Mouse (Mus musculus): ENCODE measurements around the gene Akt2. TPM values are rescaled to one million over a fixed set of nuclear protein-coding genes. Genes with fewer than 3 reads are reported as not detected.
A peak's percentile ranks its signal among the peaks of the same experiment; 100 is the strongest.

The Akt2 gene
- total and polyA plus RNA-seq, 2 experiments from 2014 or later = 38.1 to 46.7 TPM

DNA sequence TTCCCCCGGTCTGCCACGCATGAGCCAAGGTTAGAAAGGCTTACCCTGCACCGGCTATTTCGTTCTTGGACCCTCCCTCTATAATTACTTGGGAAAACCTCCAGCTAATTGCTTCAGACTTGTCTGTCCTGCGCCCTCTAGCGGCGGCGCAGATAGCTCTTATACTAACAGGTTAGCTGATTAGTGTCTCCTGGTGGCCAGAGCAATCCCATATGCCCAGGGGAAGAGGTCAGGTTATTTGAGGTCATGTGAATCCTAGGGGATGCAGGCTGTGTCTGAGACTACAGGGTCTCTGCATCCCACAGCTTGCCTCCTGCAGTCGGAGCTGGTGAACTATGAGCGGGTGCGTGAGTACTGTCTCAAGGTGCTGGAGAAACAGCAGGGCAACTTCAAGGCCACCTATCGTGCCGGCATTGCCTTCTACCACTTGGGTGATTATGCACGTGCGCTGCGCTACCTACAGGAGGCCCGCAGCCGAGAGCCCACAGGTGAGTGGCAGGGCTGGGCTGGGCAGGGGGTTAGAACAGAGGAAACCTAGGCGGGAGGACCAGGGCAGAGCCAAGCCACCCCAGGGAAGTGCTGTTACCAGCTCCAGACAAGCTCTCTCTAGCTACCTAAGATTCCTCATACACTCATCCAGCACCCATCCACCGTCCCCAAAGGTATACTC is 63.4 kb downstream of the Akt2 start:
- H3K9ac ChIP-seq (replicated peaks; ENCODE audit: low read length, poor library complexity, severe bottlenecking) = peak overlapping the region; percentile 84; the same call in 1 of the 2 replicates
- H3K27me3 ChIP-seq (ENCODE audit: insufficient read depth, low read length) = no peaks in the 10 kb centered on the region
- 0 out of 2 replicates have a peak, but pooled peaks cover 4% of the 10 kb centered on the region for H3K4me1 ChIP-seq (ENCODE audit: insufficient read depth, low read length)
- H3K9me3 ChIP-seq (ENCODE audit: low read length) = no peaks in the 10 kb centered on the region
- ATAC-seq (ENCODE audit: low FRiP score) = peak; percentile 9; the same call in 1 of the 2 replicates
- peak overlapping the region; percentile 61 for H3K4me3 ChIP-seq (ENCODE audit: low read depth, low read length)
- H3K36me3 ChIP-seq (ENCODE audit: insufficient read depth, low read length) = peaks cover 26% of the 10 kb centered on the region
- peak; percentile 73 for TF ChIP-seq CTCF (IDR thresholded peaks at IDR 0.05)
- peak; percentile 53 for DNase-seq (ENCODE audit: low spot score)
- H3K4me2 ChIP-seq (ENCODE audit: low read depth, low read length, poor library complexity, severe bottlenecking) = peak overlapping the region; percentile 59
- peak overlapping the region; percentile 90; the same call in 1 of the 2 replicates for H3K27ac ChIP-seq (ENCODE audit: low read depth, low read length)
- WGBS = 66% methylated on average over 20 of the region's 20 CpGs

DNA sequence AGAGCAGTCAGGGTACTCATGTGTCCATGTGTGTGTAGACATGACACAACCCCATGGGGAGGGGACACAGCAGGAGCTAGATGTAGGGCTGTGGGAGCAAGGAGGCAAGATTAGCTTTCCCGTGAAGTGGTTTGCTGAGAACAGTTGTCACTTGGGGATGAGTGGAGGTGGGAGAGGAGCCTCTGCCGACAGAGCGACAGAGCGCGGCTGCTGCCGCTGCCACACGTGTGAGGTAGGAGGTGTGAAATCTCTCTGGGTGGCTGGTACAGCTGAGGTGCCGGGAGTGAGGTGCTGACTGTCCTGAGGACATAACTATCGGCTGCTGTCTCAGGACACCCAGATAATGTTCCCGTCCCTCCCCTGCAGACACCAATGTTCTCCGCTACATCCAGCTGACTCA is 64.2 kb downstream of the Akt2 start:
- no peak for ATAC-seq (ENCODE audit: low FRiP score)
- H3K27me3 ChIP-seq (ENCODE audit: insufficient read depth, low read length) = no peaks in the 10 kb centered on the region
- 81% methylated on average over 11 of the region's 11 CpGs for WGBS
- H3K9me3 ChIP-seq (ENCODE audit: low read length) = no peaks in the 10 kb centered on the region
- 0 out of 2 replicates have a peak, but pooled peaks cover 4% of the 10 kb centered on the region for H3K4me1 ChIP-seq (ENCODE audit: insufficient read depth, low read length)
- peak overlapping the region; percentile 59; the same call in 1 of the 2 replicates for H3K4me2 ChIP-seq (ENCODE audit: low read depth, low read length, poor library complexity, severe bottlenecking)
- H3K4me3 ChIP-seq (ENCODE audit: low read depth, low read length) = no peak overlapping the region
- no peak overlapping the region for H3K9ac ChIP-seq (replicated peaks; ENCODE audit: low read length, poor library complexity, severe bottlenecking)
- DNase-seq (ENCODE audit: low spot score) = peak; percentile 8
- no peak overlapping the region; the same call in 1 of the 2 replicates for H3K27ac ChIP-seq (ENCODE audit: low read depth, low read length)
- peaks cover 26% of the 10 kb centered on the region for H3K36me3 ChIP-seq (ENCODE audit: insufficient read depth, low read length)
- no peak for TF ChIP-seq CTCF (IDR thresholded peaks at IDR 0.05)

DNA sequence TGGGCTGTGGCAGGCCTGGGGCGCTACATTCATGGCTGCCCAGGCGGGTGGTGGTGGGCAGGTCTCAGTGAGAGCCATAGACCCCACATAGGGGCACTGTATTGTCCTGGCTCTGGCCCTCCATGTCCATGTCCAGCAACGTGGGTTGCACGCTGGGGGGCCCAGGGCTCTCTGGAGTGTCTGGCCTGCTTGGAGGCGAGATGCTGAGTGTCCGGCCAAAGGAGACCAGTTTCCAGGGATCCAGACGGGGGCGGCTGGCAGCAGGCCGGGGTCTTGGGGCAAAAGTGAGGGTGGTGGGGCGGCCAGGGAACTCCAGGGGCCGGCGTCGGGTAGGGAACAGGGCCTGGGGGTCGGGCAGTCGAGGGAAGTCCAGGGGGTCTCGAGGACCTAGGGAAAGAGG is 65.2 kb downstream of the Akt2 start:
- ATAC-seq (ENCODE audit: low FRiP score) (no peak), DNase-seq (ENCODE audit: low spot score) (no peak)
- TF ChIP-seq CTCF (IDR thresholded peaks at IDR 0.05) = no peak
- Histone ChIP-seq H3K9me3 (ENCODE audit: low read length) (no peaks in the 10 kb centered on the region), H3K9ac (replicated peaks; ENCODE audit: low read length, poor library complexity, severe bottlenecking) (no peak overlapping the region), H3K36me3 (ENCODE audit: insufficient read depth, low read length) (peaks cover 35% of the 10 kb centered on the region), H3K27me3 (ENCODE audit: insufficient read depth, low read length) (no peaks in the 10 kb centered on the region), H3K27ac (ENCODE audit: low read depth, low read length) (no peak overlapping the region), H3K4me2 (ENCODE audit: low read depth, low read length, poor library complexity, severe bottlenecking) (no peak overlapping the region), H3K4me1 (ENCODE audit: insufficient read depth, low read length) (0 out of 2 replicates have a peak, but pooled peaks cover 4% of the 10 kb centered on the region), H3K4me3 (ENCODE audit: low read depth, low read length) (no peak overlapping the region)
- 89% methylated on average over 16 of the region's 16 CpGs for whole genome bisulfite sequencing

DNA sequence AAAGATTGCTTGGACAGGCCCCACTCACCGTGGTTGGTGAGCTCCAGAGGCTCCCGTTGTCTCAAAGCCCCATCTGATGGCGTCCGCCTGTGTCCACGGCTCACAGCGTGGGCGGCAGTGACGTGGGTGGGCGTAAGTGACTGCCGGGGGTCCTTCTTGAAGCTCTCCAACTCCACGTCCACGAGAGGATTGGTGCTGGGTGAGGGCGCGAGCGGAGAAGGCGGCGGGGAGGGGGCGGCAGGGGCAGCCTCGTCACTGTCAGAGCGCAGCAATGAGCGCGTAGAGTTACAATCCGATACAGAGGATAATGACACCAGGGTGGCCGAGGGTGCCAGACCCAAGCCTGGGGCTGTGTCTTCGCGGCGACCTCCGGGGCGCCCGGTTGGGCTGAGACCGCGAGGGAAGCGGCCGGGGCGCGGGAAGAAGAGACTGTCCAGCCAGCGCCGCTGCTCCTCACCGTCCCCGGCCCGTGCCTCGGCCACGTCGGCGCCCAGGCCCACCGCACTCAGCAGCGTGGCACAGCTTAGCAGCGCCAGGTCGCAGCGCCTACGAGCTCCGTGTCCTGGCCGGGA is 66.6 kb downstream of the Akt2 start:
- no peak overlapping the region for H3K9ac ChIP-seq (replicated peaks; ENCODE audit: low read length, poor library complexity, severe bottlenecking)
- no peaks in the 10 kb centered on the region for H3K9me3 ChIP-seq (ENCODE audit: low read length)
- 0 out of 2 replicates have a peak, but pooled peaks cover 4% of the 10 kb centered on the region for H3K4me1 ChIP-seq (ENCODE audit: insufficient read depth, low read length)
- no peak overlapping the region for H3K27ac ChIP-seq (ENCODE audit: low read depth, low read length)
- TF ChIP-seq CTCF (IDR thresholded peaks at IDR 0.05) = no peak
- DNase-seq (ENCODE audit: low spot score) (no peak), ATAC-seq (ENCODE audit: low FRiP score) (no peak)
- H3K27me3 ChIP-seq (ENCODE audit: insufficient read depth, low read length) = no peaks in the 10 kb centered on the region
- H3K4me2 ChIP-seq (ENCODE audit: low read depth, low read length, poor library complexity, severe bottlenecking) = no peak overlapping the region
- H3K4me3 ChIP-seq (ENCODE audit: low read depth, low read length) = no peak overlapping the region
- WGBS = 41% methylated on average over 43 of the region's 53 CpGs
- H3K36me3 ChIP-seq (ENCODE audit: insufficient read depth, low read length) = peaks cover 42% of the 10 kb centered on the region

DNA sequence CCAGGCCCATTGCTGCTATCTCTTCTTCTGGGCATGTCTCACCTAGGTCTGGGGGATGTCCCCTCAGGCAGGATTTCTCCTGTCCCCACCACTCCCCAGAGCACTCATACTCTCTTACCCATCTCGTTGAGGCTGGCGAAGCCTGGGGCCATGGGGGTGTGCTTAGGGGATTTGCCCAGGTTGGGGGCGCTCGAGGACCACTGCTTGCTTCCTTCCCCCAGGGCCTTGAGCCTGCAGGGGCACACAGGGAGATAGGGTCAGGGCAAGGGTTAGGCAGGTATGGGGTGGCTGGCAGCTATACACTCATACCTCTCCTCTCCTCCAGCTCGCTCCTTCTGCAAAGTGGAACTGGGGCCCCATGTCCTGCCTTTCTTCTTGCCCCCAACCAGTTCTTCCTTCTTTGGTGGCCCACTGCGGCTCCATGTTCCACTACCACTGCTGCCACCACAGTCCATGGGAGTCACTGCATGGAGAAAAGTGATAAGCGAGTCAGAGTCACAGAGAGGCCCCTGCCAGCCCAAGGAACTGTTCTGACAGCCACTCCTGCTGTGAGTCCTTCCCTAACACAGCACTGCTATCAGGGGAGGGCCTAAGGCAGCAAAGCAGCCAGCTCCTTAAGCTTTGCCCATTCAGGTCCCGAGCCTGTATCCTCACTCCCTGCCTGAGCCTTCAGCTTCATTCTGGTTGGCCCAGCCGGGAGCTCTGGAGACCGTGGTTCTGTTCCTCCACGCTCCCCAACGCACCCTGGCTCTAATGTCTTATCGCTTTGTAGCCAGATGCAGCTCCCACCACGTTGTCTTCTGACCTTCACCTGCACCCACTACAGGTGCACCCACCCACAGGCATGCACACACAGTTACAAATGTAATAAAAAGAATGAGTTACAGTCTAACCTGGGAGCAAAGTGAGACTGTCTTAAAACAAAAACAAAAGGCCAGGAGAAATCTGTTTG is 67.6 kb downstream of the Akt2 start:
- peaks cover 47% of the 10 kb centered on the region for H3K36me3 ChIP-seq (ENCODE audit: insufficient read depth, low read length)
- peak; percentile 26 for TF ChIP-seq CTCF (IDR thresholded peaks at IDR 0.05)

More for the DNA sequence above, 67.6 kb downstream of the Akt2 start:
- Histone ChIP-seq H3K27me3 (ENCODE audit: insufficient read depth, low read length) (no peaks in the 10 kb centered on the region), H3K9me3 (ENCODE audit: low read length) (no peaks in the 10 kb centered on the region), H3K4me1 (ENCODE audit: insufficient read depth, low read length) (0 out of 2 replicates have a peak, but pooled peaks cover 4% of the 10 kb centered on the region), H3K9ac (replicated peaks; ENCODE audit: low read length, poor library complexity, severe bottlenecking) (no peak overlapping the region), H3K27ac (ENCODE audit: low read depth, low read length) (no peak overlapping the region), H3K4me3 (ENCODE audit: low read depth, low read length) (no peak overlapping the region), H3K4me2 (ENCODE audit: low read depth, low read length, poor library complexity, severe bottlenecking) (no peak overlapping the region)
- ATAC-seq (ENCODE audit: low FRiP score) (no peak), DNase-seq (ENCODE audit: low spot score) (peak; percentile 21)
- 61% methylated on average over 13 of the region's 14 CpGs for WGBS

Data from midbrain, postnatal 0 days (tissue).